Mouse (Mus musculus) stomach, postnatal 0 days (tissue): ENCODE data around the gene B3gat2.
A peak's percentile ranks its signal among the peaks of the same experiment; 100 is the strongest.

Experiments used
- CTCF ChIP-seq: IDR thresholded peaks from 2 replicates; pipeline ENCODE4 v1.5.1; 2016; ENCODE audit warnings: antibody characterized with exemption, low read depth, mild to moderate bottlenecking, moderate library complexity
- EP300 ChIP-seq: optimal IDR thresholded peaks from 2 replicates; pipeline ENCODE3; 2016; ENCODE audit warnings: antibody characterized with exemption

- TF ChIP-seq CTCF (peak; percentile 88), EP300 (no peak)
Observed at GRCm38 (mm10) chr1:23826887-23827758, 65.6 kb downstream of the B3gat2 start.
